ENCODE assay signal across 26 mouse cellular contexts in the genomic region with DNA sequence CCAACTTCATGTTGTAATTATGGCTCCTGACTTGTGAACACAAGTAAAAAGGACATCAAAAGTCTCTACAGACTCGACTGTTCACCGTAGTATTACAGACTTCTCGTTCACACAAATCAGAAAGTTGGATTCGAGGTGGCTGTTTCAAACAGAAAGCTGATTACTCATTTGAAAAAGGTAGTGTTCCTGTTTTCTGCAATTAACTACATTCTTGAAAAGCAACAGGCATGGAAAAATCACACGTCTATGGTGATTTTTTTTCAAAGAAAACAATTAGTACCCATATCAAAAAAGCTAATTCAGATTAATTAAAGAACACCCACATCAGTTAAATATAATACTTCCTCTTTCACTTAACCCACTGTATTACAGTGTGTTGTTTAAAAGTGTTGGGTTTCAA.
"Had no signal": no experiment of that assay in that cellular context is flagged by ENCODE, and none has a peak within 500 bp of the region (broad histone marks: within the 10 kb centered on the region; RNA-seq: fewer than 3 reads in every experiment).

No protein-coding gene starts in this region.

- H3K27me3 ChIP-seq: embryonic facial prominence, embryonic 12.5 days; embryonic facial prominence, embryonic 15.5 days; forebrain, embryonic 12.5 days; forebrain, embryonic 13.5 days; forebrain, embryonic 15.5 days had no signal

- DNase-seq: cerebellum, adult 9-11 months; cerebellum, postnatal 10 days; cerebellum, postnatal 14 days; cerebellum, postnatal 25 days; cerebellum, postnatal 36 days; embryo, embryonic 11 days; forebrain, postnatal 0 days; gastrocnemius, adult 2 months; gastrocnemius, postnatal 10 days; gastrocnemius, postnatal 14 days; gastrocnemius, postnatal 25 days; gastrocnemius, postnatal 36 days; heart, adult 11 months; heart, adult 18-20 months; heart, adult 2 months had no signal

- H3K4me2 ChIP-seq: embryonic facial prominence, embryonic 12.5 days; embryonic facial prominence, embryonic 13.5 days; embryonic facial prominence, embryonic 15.5 days; forebrain, embryonic 12.5 days; forebrain, embryonic 13.5 days; forebrain, embryonic 15.5 days had no signal

- H3K4me3 ChIP-seq: embryonic facial prominence, embryonic 10.5 days; embryonic facial prominence, embryonic 12.5 days; embryonic facial prominence, embryonic 13.5 days; embryonic facial prominence, embryonic 15.5 days; erythroblast, embryonic 14.5 days; forebrain, embryonic 10.5 days; forebrain, embryonic 12.5 days; forebrain, embryonic 13.5 days; forebrain, embryonic 15.5 days; gastrocnemius, adult 2 months; heart, adult 2 months had no signal

- H3K27ac ChIP-seq: embryonic facial prominence, embryonic 10.5 days; embryonic facial prominence, embryonic 12.5 days; embryonic facial prominence, embryonic 13.5 days; embryonic facial prominence, embryonic 15.5 days; forebrain, embryonic 10.5 days; forebrain, embryonic 12.5 days; forebrain, embryonic 13.5 days; forebrain, embryonic 15.5 days; gastrocnemius, adult 2 months; heart, adult 2 months had no signal

- H3K9ac ChIP-seq: embryonic facial prominence, embryonic 12.5 days; embryonic facial prominence, embryonic 13.5 days; embryonic facial prominence, embryonic 15.5 days; forebrain, embryonic 12.5 days; forebrain, embryonic 13.5 days; forebrain, embryonic 15.5 days; forebrain, postnatal 0 days had no signal

- H3K4me1 ChIP-seq: embryonic facial prominence, embryonic 12.5 days; embryonic facial prominence, embryonic 13.5 days; embryonic facial prominence, embryonic 15.5 days; forebrain, embryonic 15.5 days had no signal

- H3K9me3 ChIP-seq: embryonic facial prominence, embryonic 10.5 days; embryonic facial prominence, embryonic 12.5 days; embryonic facial prominence, embryonic 13.5 days; embryonic facial prominence, embryonic 15.5 days; forebrain, embryonic 10.5 days; forebrain, embryonic 12.5 days; forebrain, embryonic 13.5 days; forebrain, embryonic 15.5 days had no signal

- ATAC-seq: forebrain, embryonic 13.5 days; forebrain, embryonic 14.5 days; forebrain, embryonic 15.5 days; forebrain, embryonic 16.5 days; forebrain, postnatal 0 days had no signal

- H3K36me3 ChIP-seq: embryonic facial prominence, embryonic 10.5 days; embryonic facial prominence, embryonic 12.5 days; embryonic facial prominence, embryonic 13.5 days; embryonic facial prominence, embryonic 15.5 days; forebrain, embryonic 10.5 days; forebrain, embryonic 12.5 days; forebrain, embryonic 15.5 days had no signal
